Mouse (Mus musculus) liver, postnatal 0 days (tissue): ENCODE data around the gene Rorb. TPM values are rescaled to one million over a fixed set of nuclear protein-coding genes. Genes with fewer than 3 reads are reported as not detected.

ENCODE experiments used
- ATAC-seq: fragments of 200-750 bp; cut with Nextera tagmentation; 2 replicates; pipeline ENCODE4 v1.8.0; 2017; ENCODE audit warnings: mild to moderate bottlenecking, moderate library complexity
- DNase-seq: peaks from one replicate; pipeline ENCODE4 v3.0.0-alpha.2; 2016
- H3K27ac ChIP-seq: fragments of 300-500 bp; sonication (generic); 2 replicates; pipeline ENCODE4 v1.5.1; 2014; ENCODE audit warnings: antibody characterized with exemption, moderate library complexity, mild to moderate bottlenecking, low read depth
- H3K27me3 ChIP-seq: fragments of 300-500 bp; sonication (generic); 2 replicates; pipeline ENCODE4 v1.6.1; 2014; ENCODE audit warnings: low read length, control low read depth, mixed read lengths; ENCODE audit not compliant: insufficient read depth
- H3K36me3 ChIP-seq: fragments of 300-500 bp; sonication (generic); replicated peaks from 2 replicates; pipeline ENCODE4 v1.6.1; 2014; ENCODE audit warnings: mild to moderate bottlenecking, control low read depth, low read length, moderate library complexity, mixed read lengths; ENCODE audit not compliant: insufficient read depth
- H3K4me1 ChIP-seq: fragments of 300-500 bp; sonication (generic); 2 replicates; pipeline ENCODE4 v1.6.1; 2014; ENCODE audit warnings: antibody characterized with exemption, mild to moderate bottlenecking, control low read depth; ENCODE audit not compliant: insufficient read depth
- H3K4me2 ChIP-seq: fragments of 300-500 bp; sonication (generic); 2 replicates; pipeline ENCODE4 v1.6.1; 2014; ENCODE audit warnings: low read depth, mild to moderate bottlenecking, low read length, moderate library complexity, mixed read lengths
- H3K4me3 ChIP-seq: fragments of 300-500 bp; sonication (generic); 2 replicates; pipeline ENCODE4 v1.5.1; 2014; ENCODE audit warnings: low read depth, low read length
- H3K9ac ChIP-seq: fragments of 300-500 bp; sonication (generic); replicated peaks from 2 replicates; pipeline ENCODE4 v1.6.1; 2014; ENCODE audit warnings: mild to moderate bottlenecking, moderate library complexity
- H3K9me3 ChIP-seq: fragments of 300-500 bp; sonication (generic); 2 replicates; pipeline ENCODE4 v1.6.1; 2016; ENCODE audit warnings: mild to moderate bottlenecking, control low read depth, low read length, mixed read lengths
- CTCF ChIP-seq: sonication (generic); IDR thresholded peaks from 2 replicates; pipeline ENCODE4 v1.5.1; 2016; ENCODE audit warnings: antibody characterized with exemption, low read depth
- EP300 ChIP-seq: IDR thresholded peaks from 2 replicates; pipeline ENCODE4 v1.6.1; 2016; ENCODE audit warnings: antibody characterized with exemption, low read depth, mild to moderate bottlenecking
- WGBS: fragments of 180-500 bp; shearing (Covaris S2); extraction: QIAGEN DNeasy Blood & Tissue Kit; methylation state at CpG from one replicate; pipeline ENCODE4 v1.1.7; 2014; ENCODE audit not compliant: insufficient replicate concordance; 5-methylcytosine and 5-hydroxymethylcytosine counted together
- polyA plus RNA-seq: library from polyadenylated mRNA; unstranded; fragments of >200 nt; fragmentation: Nextera tagmentation; extraction: Ambion mirVana; gene quantifications from 2 replicates; pipeline ENCODE4 v1.2.1, GENCODE M21; 2015

Rorb gene
- polyA plus RNA-seq, 1 experiment from 2014 or later = not detected

DNA sequence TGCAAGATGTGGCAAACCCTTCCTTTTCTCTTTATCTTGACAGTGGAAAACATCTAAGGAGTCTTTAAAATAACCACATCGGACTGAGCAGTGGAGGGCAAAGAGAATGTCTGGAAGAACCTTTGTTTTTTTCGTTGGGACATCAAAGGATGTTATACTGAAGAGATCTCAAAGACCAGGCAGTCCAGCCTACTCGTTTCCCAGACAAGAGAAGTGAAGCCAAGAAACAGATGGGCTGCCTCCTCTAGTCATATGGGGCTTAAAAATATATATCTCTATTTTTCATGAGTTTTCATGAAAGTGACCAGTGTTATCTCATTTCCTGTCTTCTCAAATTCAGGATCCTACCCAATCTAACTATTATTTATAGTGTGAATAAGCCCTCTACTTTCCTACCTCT, 163.8 kb downstream of the Rorb start:
- Histone ChIP-seq H3K9me3 (no peaks in the 10 kb centered on the region; the same call in 1 of the 2 replicates), H3K4me2 (no peak overlapping the region), H3K4me1 (no peaks in the 10 kb centered on the region), H3K4me3 (no peak overlapping the region), H3K27me3 (no peaks in the 10 kb centered on the region), H3K27ac (no peak overlapping the region), H3K9ac (no peak overlapping the region), H3K36me3 (no peaks in the 10 kb centered on the region)
- 51% methylated on average over 3 of the region's 3 CpGs for WGBS
- DNase-seq (no peak), ATAC-seq (no peak)
- TF ChIP-seq CTCF = no peak

DNA sequence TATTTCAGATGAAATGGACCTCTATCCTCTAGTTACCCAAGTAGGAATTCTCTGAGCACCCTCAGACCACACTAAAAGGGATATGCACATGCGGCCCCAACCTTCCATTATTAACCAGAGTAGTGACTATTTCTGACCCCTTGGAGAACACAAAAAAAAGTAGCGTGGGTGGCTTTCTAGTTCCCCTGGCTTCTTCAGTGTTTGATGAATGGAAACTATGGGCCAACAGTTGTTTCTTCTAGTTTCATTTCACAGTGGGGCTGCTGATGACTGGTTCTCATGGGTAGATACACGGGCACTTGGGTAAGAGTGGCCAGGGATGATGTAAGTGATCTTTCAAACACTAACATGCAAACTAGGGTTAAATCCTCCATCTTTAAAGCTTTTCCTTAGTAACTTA, 165.7 kb downstream of the Rorb start:
- Histone ChIP-seq H3K9ac (no peak overlapping the region), H3K4me1 (no peaks in the 10 kb centered on the region), H3K27ac (no peak overlapping the region), H3K4me3 (no peak overlapping the region), H3K4me2 (no peak overlapping the region), H3K27me3 (no peaks in the 10 kb centered on the region), H3K9me3 (no peaks in the 10 kb centered on the region), H3K36me3 (no peaks in the 10 kb centered on the region)
- TF ChIP-seq CTCF (no peak), EP300 (no peak)
- DNase-seq (no peak), ATAC-seq (no peak)
- 74% methylated on average over 3 of the region's 3 CpGs for WGBS

DNA sequence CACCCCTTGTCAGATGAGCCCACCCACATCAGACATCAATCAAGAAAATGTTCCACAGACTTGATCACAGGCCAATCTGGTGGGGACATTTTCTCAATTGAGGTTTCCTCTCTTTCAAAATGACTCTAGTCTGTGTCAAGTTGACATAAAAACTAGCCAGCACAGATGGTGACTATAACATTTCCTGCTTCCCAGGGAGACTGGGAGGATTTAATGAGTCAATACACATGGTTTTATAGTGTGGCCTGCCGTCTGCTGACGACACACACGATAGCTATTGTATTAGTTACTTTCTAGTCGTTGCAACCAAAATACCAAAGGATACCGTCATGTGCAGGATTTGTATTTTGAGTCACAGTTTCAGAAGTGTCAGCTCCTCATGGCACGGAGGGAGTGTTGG, 169.6 kb downstream of the Rorb start:
- H3K9me3 ChIP-seq = no peaks in the 10 kb centered on the region
- no peak overlapping the region for H3K9ac ChIP-seq
- H3K27me3 ChIP-seq = no peaks in the 10 kb centered on the region
- no peak overlapping the region for H3K4me3 ChIP-seq
- no peak for DNase-seq
- no peak overlapping the region for H3K4me2 ChIP-seq
- H3K27ac ChIP-seq = no peak overlapping the region
- no peak for ATAC-seq
- no peaks in the 10 kb centered on the region for H3K4me1 ChIP-seq
- TF ChIP-seq EP300 (no peak), CTCF (no peak)
- WGBS = 72% methylated on average over 6 of the region's 6 CpGs
- no peaks in the 10 kb centered on the region for H3K36me3 ChIP-seq

DNA sequence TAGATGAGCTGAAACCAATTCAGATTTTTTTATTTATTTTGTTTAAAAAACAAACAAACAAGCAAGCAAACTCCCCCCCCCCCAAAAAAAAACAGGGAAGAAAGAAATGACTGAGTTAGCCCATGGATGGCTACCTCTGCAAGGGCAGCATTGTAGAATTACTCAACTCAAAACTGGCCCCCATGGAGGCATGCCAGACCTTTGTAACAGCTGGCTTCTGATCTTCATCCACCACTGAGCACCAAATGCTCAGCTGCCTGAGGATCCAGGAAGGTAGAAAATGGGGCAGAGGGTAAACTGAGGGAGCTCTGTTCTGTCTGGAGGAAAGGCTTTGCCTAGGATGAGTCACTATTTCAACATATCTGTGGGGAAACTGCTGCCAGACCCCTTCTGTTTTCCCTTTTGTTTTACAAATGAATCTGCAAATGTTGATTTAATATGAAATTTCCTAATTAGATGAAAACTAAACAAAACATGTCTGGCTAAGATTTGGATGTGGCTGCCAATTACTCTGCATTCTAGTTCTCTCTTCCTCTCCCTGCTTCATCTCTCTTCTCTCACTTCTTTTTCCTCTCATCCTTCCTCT, 199.1 kb downstream of the Rorb start:
- Histone ChIP-seq H3K36me3 (no peaks in the 10 kb centered on the region), H3K4me2 (no peak overlapping the region), H3K27me3 (no peaks in the 10 kb centered on the region), H3K9ac (no peak overlapping the region), H3K4me3 (no peak overlapping the region), H3K4me1 (no peaks in the 10 kb centered on the region), H3K9me3 (no peaks in the 10 kb centered on the region), H3K27ac (no peak overlapping the region)
- no peak for TF ChIP-seq EP300
- no peak for ATAC-seq
- DNase-seq = no peak

DNA sequence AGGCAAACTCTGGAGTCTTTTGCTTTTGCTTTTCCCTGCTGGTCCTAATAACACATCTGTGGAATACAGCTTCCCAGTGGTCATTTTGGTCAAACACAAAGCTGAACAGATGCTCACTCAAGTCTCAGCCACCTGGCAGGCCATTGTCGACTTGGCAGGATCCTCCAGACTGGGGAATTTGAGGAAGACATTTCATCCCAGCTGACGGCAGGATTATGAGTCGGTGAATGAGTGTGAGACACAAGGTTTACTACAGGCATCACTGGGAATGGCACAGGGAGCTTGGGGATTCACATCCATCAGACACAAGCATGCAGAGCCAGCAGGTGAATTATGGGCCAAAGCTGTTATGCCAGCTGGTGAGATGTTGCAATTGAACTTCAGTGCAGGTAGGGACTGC, 201.4 kb downstream of the Rorb start:
- WGBS = 63% methylated on average over 3 of the region's 3 CpGs

DNA sequence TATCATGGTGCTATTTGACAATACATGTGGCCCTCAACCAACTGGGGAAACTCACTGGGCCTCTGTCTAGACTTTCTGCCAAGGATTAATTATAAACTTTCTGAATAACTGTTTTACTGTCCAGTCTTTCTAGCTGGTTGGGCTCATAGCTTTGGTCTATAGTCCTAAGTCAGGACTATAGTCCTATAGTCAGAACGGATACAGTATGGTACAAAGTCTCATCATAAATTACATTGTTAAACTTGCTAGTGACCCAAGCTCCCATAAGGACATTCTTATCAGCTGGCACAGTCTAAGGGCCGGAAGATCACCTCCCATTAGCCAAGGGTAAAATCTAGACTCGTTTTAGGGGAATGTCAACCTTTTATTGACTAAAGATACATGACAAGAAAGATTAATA, 205.5 kb downstream of the Rorb start:
- ATAC-seq (no peak), DNase-seq (no peak)
- no peak overlapping the region for H3K9ac ChIP-seq
- no peaks in the 10 kb centered on the region for H3K36me3 ChIP-seq
- no peak overlapping the region for H3K4me2 ChIP-seq
- WGBS = 38% methylated on average over 3 of the region's 3 CpGs
- H3K27ac ChIP-seq = no peak overlapping the region
- no peaks in the 10 kb centered on the region for H3K4me1 ChIP-seq
- H3K9me3 ChIP-seq = no peaks in the 10 kb centered on the region
- TF ChIP-seq CTCF (no peak), EP300 (no peak)
- H3K4me3 ChIP-seq = no peak overlapping the region
- H3K27me3 ChIP-seq = no peaks in the 10 kb centered on the region

More for the DNA sequence above, 201.4 kb downstream of the Rorb start:
- no peak for DNase-seq
- no peaks in the 10 kb centered on the region for H3K4me1 ChIP-seq
- H3K9ac ChIP-seq = no peak overlapping the region
- H3K27me3 ChIP-seq = no peaks in the 10 kb centered on the region
- H3K4me2 ChIP-seq = no peak overlapping the region
- TF ChIP-seq EP300 (no peak), CTCF (no peak)
- H3K36me3 ChIP-seq = no peaks in the 10 kb centered on the region
- H3K9me3 ChIP-seq = no peaks in the 10 kb centered on the region
- H3K27ac ChIP-seq = no peak overlapping the region
- no peak overlapping the region for H3K4me3 ChIP-seq
- no peak for ATAC-seq

DNA sequence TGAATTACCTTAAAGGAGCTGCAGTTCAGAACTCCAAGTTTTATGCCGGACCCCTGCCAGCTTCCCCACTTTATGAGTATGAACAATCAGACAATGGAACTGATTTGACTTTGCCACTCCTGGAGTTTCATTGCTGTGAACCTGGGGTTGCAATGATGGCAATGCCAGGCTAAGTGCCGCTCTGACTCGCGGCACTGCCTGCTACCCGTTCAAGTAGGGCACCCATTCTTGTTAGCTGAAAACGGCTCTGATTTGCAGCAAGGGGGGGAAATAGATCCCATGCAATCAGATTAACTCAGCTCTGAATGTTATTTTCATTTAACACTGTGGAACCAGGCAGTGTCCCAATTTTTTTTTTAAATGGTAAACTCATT, 208.3 kb downstream of the Rorb start:
- H3K36me3 ChIP-seq = no peaks in the 10 kb centered on the region
- TF ChIP-seq EP300 (no peak), CTCF (no peak)
- ATAC-seq (no peak), DNase-seq (no peak)
- 87% methylated on average over 6 of the region's 6 CpGs for WGBS
- no peaks in the 10 kb centered on the region for H3K27me3 ChIP-seq
- H3K4me3 ChIP-seq = no peak overlapping the region
- H3K4me2 ChIP-seq = no peak overlapping the region
- H3K27ac ChIP-seq = no peak overlapping the region
- no peaks in the 10 kb centered on the region for H3K4me1 ChIP-seq
- H3K9me3 ChIP-seq = no peaks in the 10 kb centered on the region
- no peak overlapping the region for H3K9ac ChIP-seq
